Mouse (Mus musculus): ENCODE measurements around the gene Gdnf. TPM values are rescaled to one million over a fixed set of nuclear protein-coding genes. Genes with fewer than 3 reads are reported as not detected.

Gdnf gene
- polyA plus RNA-seq, 1 experiment: not detected

DNA sequence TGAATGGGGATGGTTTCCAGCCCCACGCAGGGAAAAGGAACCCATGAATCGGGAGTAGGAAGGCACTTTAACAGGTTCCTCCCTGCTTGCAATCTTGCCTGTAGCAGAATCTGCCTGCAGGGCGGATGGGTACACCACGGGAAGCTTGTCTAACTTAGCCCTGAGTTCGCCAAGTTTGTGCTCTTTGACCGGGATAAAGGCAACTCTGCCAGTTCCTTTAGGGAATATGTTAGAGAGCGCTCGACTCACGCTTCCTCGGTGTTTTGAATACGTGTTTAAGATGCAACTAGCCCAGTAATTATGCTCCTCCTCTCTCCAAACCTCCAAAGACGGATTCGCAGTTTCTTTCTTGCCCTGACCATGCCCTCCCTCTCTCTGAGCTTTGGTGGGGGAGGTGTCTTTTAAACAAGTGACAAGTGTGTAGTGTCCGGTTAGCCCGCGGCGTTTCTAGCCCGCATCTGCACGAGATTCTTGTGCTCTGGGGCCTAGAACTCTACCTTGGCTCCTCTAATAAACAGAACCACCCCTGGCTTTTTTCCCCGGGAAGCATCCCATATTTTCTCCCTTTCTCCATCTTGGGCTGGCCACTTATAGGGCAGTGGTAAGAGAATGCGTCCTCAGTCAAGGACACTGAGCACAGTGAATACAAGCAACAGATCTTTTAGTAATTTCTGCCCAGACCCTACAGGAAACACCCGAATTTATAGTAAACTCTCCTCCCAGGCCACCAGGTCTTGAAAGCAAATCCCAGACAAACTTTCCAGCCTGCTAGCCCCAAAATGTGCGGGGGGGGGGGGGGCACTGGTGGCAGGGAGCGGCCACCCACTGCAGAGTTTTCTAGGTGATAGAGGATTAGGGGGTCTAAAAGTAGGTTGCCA is 1.4 kb downstream of the Gdnf start:
- H3K4me3 ChIP-seq (ENCODE audit: low read depth, low read length): no peak overlapping the region
- no peaks in the 10 kb centered on the region for H3K4me1 ChIP-seq (ENCODE audit: control insufficient read depth, insufficient read depth, low read length)
- no peaks in the 10 kb centered on the region for H3K9me3 ChIP-seq (replicated peaks; ENCODE audit: control insufficient read depth, insufficient read depth, low read length, poor library complexity, severe bottlenecking)
- no peak overlapping the region for H3K9ac ChIP-seq (ENCODE audit: low read depth, poor library complexity, severe bottlenecking)
- no peak for TF ChIP-seq EP300 (IDR thresholded peaks at IDR 0.05; ENCODE audit: insufficient read depth, low read depth, low read length)
- no peak for TF ChIP-seq CTCF (IDR thresholded peaks at IDR 0.05; ENCODE audit: low read depth, low read length)
- no peak for TF ChIP-seq POLR2A (IDR thresholded peaks at IDR 0.05; ENCODE audit: insufficient read depth, low read length)
- no peaks in the 10 kb centered on the region for H3K36me3 ChIP-seq (ENCODE audit: control insufficient read depth, insufficient read depth, low read length, poor library complexity, severe bottlenecking)
- H3K27me3 ChIP-seq (ENCODE audit: control insufficient read depth, insufficient read depth, low read length, poor library complexity, severe bottlenecking): peaks cover 50% of the 10 kb centered on the region
- no peak overlapping the region for H3K27ac ChIP-seq (ENCODE audit: insufficient read depth, low read length)

DNA sequence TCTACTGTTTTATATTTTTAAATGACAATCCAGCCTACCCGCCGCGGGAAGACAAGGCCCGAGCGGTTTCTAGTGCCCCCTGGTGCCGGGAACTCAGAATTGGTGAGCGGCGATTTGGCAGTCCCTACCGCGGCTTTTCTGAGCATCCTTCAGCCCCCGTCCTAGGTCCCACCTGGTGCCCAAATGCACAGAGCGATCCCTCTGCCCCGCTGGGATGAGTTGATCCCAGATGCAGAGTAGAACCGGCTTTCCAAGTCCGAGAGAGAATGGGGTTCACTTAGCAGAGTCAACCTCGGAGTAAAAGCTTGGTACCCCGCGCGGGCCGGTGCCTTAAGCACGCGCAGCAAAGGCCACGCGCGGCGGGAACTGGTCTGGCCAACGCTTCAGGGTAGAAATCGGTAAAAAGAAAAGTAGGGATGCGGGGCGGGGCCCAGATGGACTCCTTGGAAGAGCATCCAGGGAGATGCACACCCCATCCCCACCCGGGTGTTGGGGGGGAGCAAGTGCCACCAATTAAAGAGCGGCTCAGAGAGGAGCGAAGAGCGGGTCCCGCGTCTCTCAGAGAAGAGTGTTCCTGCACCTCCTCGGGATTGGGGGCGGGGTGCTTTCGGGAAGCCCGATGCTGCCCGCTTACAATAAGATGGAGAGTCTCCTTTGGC is 2.4 kb downstream of the Gdnf start:
- peaks cover 50% of the 10 kb centered on the region for H3K27me3 ChIP-seq (ENCODE audit: control insufficient read depth, insufficient read depth, low read length, poor library complexity, severe bottlenecking)
- no peak overlapping the region for H3K27ac ChIP-seq (ENCODE audit: insufficient read depth, low read length)
- no peak for TF ChIP-seq EP300 (IDR thresholded peaks at IDR 0.05; ENCODE audit: insufficient read depth, low read depth, low read length)
- TF ChIP-seq CTCF (IDR thresholded peaks at IDR 0.05; ENCODE audit: low read depth, low read length): peak; percentile 68
- no peak for TF ChIP-seq POLR2A (IDR thresholded peaks at IDR 0.05; ENCODE audit: insufficient read depth, low read length)
- no peak overlapping the region for H3K9ac ChIP-seq (ENCODE audit: low read depth, poor library complexity, severe bottlenecking)
- H3K36me3 ChIP-seq (ENCODE audit: control insufficient read depth, insufficient read depth, low read length, poor library complexity, severe bottlenecking): no peaks in the 10 kb centered on the region
- no peaks in the 10 kb centered on the region for H3K9me3 ChIP-seq (replicated peaks; ENCODE audit: control insufficient read depth, insufficient read depth, low read length, poor library complexity, severe bottlenecking)
- no peaks in the 10 kb centered on the region for H3K4me1 ChIP-seq (ENCODE audit: control insufficient read depth, insufficient read depth, low read length)
- peak overlapping the region; percentile 57 for H3K4me3 ChIP-seq (ENCODE audit: low read depth, low read length)

GRCm38 (mm10) chr15:7813531-7814370 is 3.1 kb downstream of the Gdnf start:
- Histone ChIP-seq H3K4me1 (ENCODE audit: control insufficient read depth, insufficient read depth, low read length) (no peaks in the 10 kb centered on the region), H3K27ac (ENCODE audit: insufficient read depth, low read length) (no peak overlapping the region), H3K9me3 (replicated peaks; ENCODE audit: control insufficient read depth, insufficient read depth, low read length, poor library complexity, severe bottlenecking) (no peaks in the 10 kb centered on the region), H3K9ac (ENCODE audit: low read depth, poor library complexity, severe bottlenecking) (0 out of 2 replicates have a peak overlapping the region, but pooled peaks have one; percentile 36), H3K36me3 (ENCODE audit: control insufficient read depth, insufficient read depth, low read length, poor library complexity, severe bottlenecking) (no peaks in the 10 kb centered on the region), H3K4me3 (ENCODE audit: low read depth, low read length) (peak overlapping the region; percentile 57), H3K27me3 (ENCODE audit: control insufficient read depth, insufficient read depth, low read length, poor library complexity, severe bottlenecking) (peaks cover 45% of the 10 kb centered on the region)
- no peak for TF ChIP-seq POLR2A (IDR thresholded peaks at IDR 0.05; ENCODE audit: insufficient read depth, low read length)

DNA sequence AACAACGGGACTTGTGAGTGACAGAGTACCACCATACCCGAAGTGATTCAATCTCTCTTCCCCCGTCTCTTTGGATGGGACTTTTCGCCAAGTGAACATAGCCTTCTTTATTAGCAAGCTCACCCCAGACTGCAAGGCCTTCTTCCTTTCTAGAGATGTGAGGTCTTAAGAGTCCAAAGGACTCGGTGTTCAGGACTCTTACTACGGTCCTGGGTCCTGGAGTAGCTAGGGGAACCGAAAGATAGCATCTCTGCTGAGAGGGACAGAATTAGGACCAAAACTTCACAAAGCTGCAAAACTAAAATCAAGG is 3.7 kb downstream of the Gdnf start:
- no peaks in the 10 kb centered on the region for H3K4me1 ChIP-seq (ENCODE audit: control insufficient read depth, insufficient read depth, low read length)
- no peaks in the 10 kb centered on the region for H3K9me3 ChIP-seq (replicated peaks; ENCODE audit: control insufficient read depth, insufficient read depth, low read length, poor library complexity, severe bottlenecking)
- H3K9ac ChIP-seq (ENCODE audit: low read depth, poor library complexity, severe bottlenecking): no peak overlapping the region
- no peak overlapping the region for H3K27ac ChIP-seq (ENCODE audit: insufficient read depth, low read length)
- H3K4me3 ChIP-seq (ENCODE audit: low read depth, low read length): no peak overlapping the region
- TF ChIP-seq CTCF (IDR thresholded peaks at IDR 0.05; ENCODE audit: low read depth, low read length) (no peak), POLR2A (IDR thresholded peaks at IDR 0.05; ENCODE audit: insufficient read depth, low read length) (no peak), EP300 (IDR thresholded peaks at IDR 0.05; ENCODE audit: insufficient read depth, low read depth, low read length) (no peak)
- no peaks in the 10 kb centered on the region for H3K36me3 ChIP-seq (ENCODE audit: control insufficient read depth, insufficient read depth, low read length, poor library complexity, severe bottlenecking)
- H3K27me3 ChIP-seq (ENCODE audit: control insufficient read depth, insufficient read depth, low read length, poor library complexity, severe bottlenecking): peaks cover 44% of the 10 kb centered on the region

GRCm38 (mm10) chr15:7814917-7815316 is 4.3 kb downstream of the Gdnf start:
- TF ChIP-seq CTCF (IDR thresholded peaks at IDR 0.05; ENCODE audit: low read depth, low read length): no peak
- no peak for TF ChIP-seq EP300 (IDR thresholded peaks at IDR 0.05; ENCODE audit: insufficient read depth, low read depth, low read length)
- TF ChIP-seq POLR2A (IDR thresholded peaks at IDR 0.05; ENCODE audit: insufficient read depth, low read length): no peak
- H3K4me3 ChIP-seq (ENCODE audit: low read depth, low read length): no peak overlapping the region; the same call in 1 of the 2 replicates
- H3K9ac ChIP-seq (ENCODE audit: low read depth, poor library complexity, severe bottlenecking): no peak overlapping the region
- no peaks in the 10 kb centered on the region for H3K9me3 ChIP-seq (replicated peaks; ENCODE audit: control insufficient read depth, insufficient read depth, low read length, poor library complexity, severe bottlenecking)
- no peak overlapping the region for H3K27ac ChIP-seq (ENCODE audit: insufficient read depth, low read length)
- peaks cover 43% of the 10 kb centered on the region for H3K27me3 ChIP-seq (ENCODE audit: control insufficient read depth, insufficient read depth, low read length, poor library complexity, severe bottlenecking)
- H3K4me1 ChIP-seq (ENCODE audit: control insufficient read depth, insufficient read depth, low read length): no peaks in the 10 kb centered on the region
- no peaks in the 10 kb centered on the region for H3K36me3 ChIP-seq (ENCODE audit: control insufficient read depth, insufficient read depth, low read length, poor library complexity, severe bottlenecking)

Data from ES-Bruce4 (cell line).